Mouse (Mus musculus): ENCODE results near the gene Trim54. TPM values are rescaled to one million over a fixed set of nuclear protein-coding genes. Genes with fewer than 3 reads are reported as not detected.

The Trim54 gene
- polyA plus RNA-seq (2012; rRNA removed) = 8.1 and 8.7 TPM in 2 replicates
- polyA plus RNA-seq (2014; fragmentation: Nextera tagmentation; extraction: Ambion mirVana) = 4.9 and 6.2 TPM in 2 replicates

- Histone ChIP-seq H3K9ac (ENCODE audit: low read depth, low read length, severe bottlenecking) (no peak within 1 kb of the TSS), H3K4me2 (replicated peaks; ENCODE audit: low read depth, low read length, severe bottlenecking) (no peak within 1 kb of the TSS), H3K4me1 (ENCODE audit: control insufficient read depth, insufficient read depth, low read length) (no peaks in the 10 kb centered on the region), H3K27me3 (ENCODE audit: control insufficient read depth, insufficient read depth, low read length) (no peaks in the 10 kb centered on the region), H3K4me3 (replicated peaks; ENCODE audit: low read length) (no peak within 1 kb of the TSS), H3K9me3 (ENCODE audit: control insufficient read depth, low read length) (no peaks in the 10 kb centered on the region), H3K36me3 (ENCODE audit: control insufficient read depth, insufficient read depth, low read length) (no peaks in the 10 kb centered on the region), H3K27ac (replicated peaks; ENCODE audit: low read depth, low read length) (no peak within 1 kb of the TSS)
- no peak for ATAC-seq (ENCODE audit: low FRiP score, low read depth)
- 37% methylated on average over 3 of the region's 3 CpGs for WGBS
- no peak for TF ChIP-seq POLR2A (IDR thresholded peaks at IDR 0.05; ENCODE audit: borderline replicate concordance, extremely low read depth, insufficient read depth, insufficient read length)
- no peak for DNase-seq (ENCODE audit: low spot score)
Observed at GRCm38 (mm10) chr5:31116354-31116753, at the start of gene Trim54. Trim54 (plus strand) TSS chr5:31116712.

GRCm38 (mm10) chr5:31069810-31070209, 46.7 kb upstream of the Trim54 start:
- Histone ChIP-seq H3K9ac (ENCODE audit: low read depth, low read length, severe bottlenecking) (no peak overlapping the region), H3K4me3 (replicated peaks; ENCODE audit: low read length) (no peak overlapping the region), H3K36me3 (ENCODE audit: control insufficient read depth, insufficient read depth, low read length) (peaks cover 93% of the 10 kb centered on the region), H3K27me3 (ENCODE audit: control insufficient read depth, insufficient read depth, low read length) (no peaks in the 10 kb centered on the region), H3K4me2 (replicated peaks; ENCODE audit: low read depth, low read length, severe bottlenecking) (no peak overlapping the region), H3K4me1 (ENCODE audit: control insufficient read depth, insufficient read depth, low read length) (no peaks in the 10 kb centered on the region), H3K9me3 (ENCODE audit: control insufficient read depth, low read length) (no peaks in the 10 kb centered on the region), H3K27ac (replicated peaks; ENCODE audit: low read depth, low read length) (no peak overlapping the region)
- ATAC-seq (ENCODE audit: low FRiP score, low read depth) = no peak
- no peak for DNase-seq (ENCODE audit: low spot score)
- TF ChIP-seq POLR2A (IDR thresholded peaks at IDR 0.05; ENCODE audit: borderline replicate concordance, extremely low read depth, insufficient read depth, insufficient read length) = no peak
- WGBS = 93% methylated on average over 3 of the region's 3 CpGs

- WGBS = 86% methylated on average over 2 of the region's 2 CpGs
- no peak overlapping the region for H3K9ac ChIP-seq (ENCODE audit: low read depth, low read length, severe bottlenecking)
- H3K9me3 ChIP-seq (ENCODE audit: control insufficient read depth, low read length) = no peaks in the 10 kb centered on the region
- DNase-seq (ENCODE audit: low spot score) (no peak), ATAC-seq (ENCODE audit: low FRiP score, low read depth) (no peak)
- H3K4me3 ChIP-seq (replicated peaks; ENCODE audit: low read length) = no peak overlapping the region
- no peak overlapping the region for H3K4me2 ChIP-seq (replicated peaks; ENCODE audit: low read depth, low read length, severe bottlenecking)
- H3K36me3 ChIP-seq (ENCODE audit: control insufficient read depth, insufficient read depth, low read length) = peaks cover 96% of the 10 kb centered on the region
- H3K27ac ChIP-seq (replicated peaks; ENCODE audit: low read depth, low read length) = no peak overlapping the region
- no peaks in the 10 kb centered on the region for H3K4me1 ChIP-seq (ENCODE audit: control insufficient read depth, insufficient read depth, low read length)
- no peaks in the 10 kb centered on the region for H3K27me3 ChIP-seq (ENCODE audit: control insufficient read depth, insufficient read depth, low read length)
- TF ChIP-seq POLR2A (IDR thresholded peaks at IDR 0.05; ENCODE audit: borderline replicate concordance, extremely low read depth, insufficient read depth, insufficient read length) = no peak
Observed at GRCm38 (mm10) chr5:31071059-31071458, 45.5 kb upstream of the Trim54 start.

- Histone ChIP-seq H3K4me3 (replicated peaks; ENCODE audit: low read length) (no peak overlapping the region), H3K27me3 (ENCODE audit: control insufficient read depth, insufficient read depth, low read length) (no peaks in the 10 kb centered on the region), H3K36me3 (ENCODE audit: control insufficient read depth, insufficient read depth, low read length) (peaks cover 96% of the 10 kb centered on the region), H3K4me1 (ENCODE audit: control insufficient read depth, insufficient read depth, low read length) (no peaks in the 10 kb centered on the region), H3K9me3 (ENCODE audit: control insufficient read depth, low read length) (no peaks in the 10 kb centered on the region), H3K4me2 (replicated peaks; ENCODE audit: low read depth, low read length, severe bottlenecking) (no peak overlapping the region), H3K27ac (replicated peaks; ENCODE audit: low read depth, low read length) (no peak overlapping the region), H3K9ac (ENCODE audit: low read depth, low read length, severe bottlenecking) (no peak overlapping the region)
- no peak for TF ChIP-seq POLR2A (IDR thresholded peaks at IDR 0.05; ENCODE audit: borderline replicate concordance, extremely low read depth, insufficient read depth, insufficient read length)
- 96% methylated on average over 11 of the region's 11 CpGs for WGBS
- no peak for DNase-seq (ENCODE audit: low spot score)
- ATAC-seq (ENCODE audit: low FRiP score, low read depth) = no peak
Observed at GRCm38 (mm10) chr5:31071821-31072220, 44.7 kb upstream of the Trim54 start.

GRCm38 (mm10) chr5:31073176-31073575, 43.3 kb upstream of the Trim54 start:
- DNase-seq (ENCODE audit: low spot score) (no peak), ATAC-seq (ENCODE audit: low FRiP score, low read depth) (no peak)
- H3K4me2 ChIP-seq (replicated peaks; ENCODE audit: low read depth, low read length, severe bottlenecking) = no peak overlapping the region
- TF ChIP-seq POLR2A (IDR thresholded peaks at IDR 0.05; ENCODE audit: borderline replicate concordance, extremely low read depth, insufficient read depth, insufficient read length) = no peak
- no peaks in the 10 kb centered on the region for H3K4me1 ChIP-seq (ENCODE audit: control insufficient read depth, insufficient read depth, low read length)
- H3K9ac ChIP-seq (ENCODE audit: low read depth, low read length, severe bottlenecking) = no peak overlapping the region
- H3K27ac ChIP-seq (replicated peaks; ENCODE audit: low read depth, low read length) = no peak overlapping the region
- H3K9me3 ChIP-seq (ENCODE audit: control insufficient read depth, low read length) = no peaks in the 10 kb centered on the region
- WGBS = 92% methylated on average over 12 of the region's 12 CpGs
- no peaks in the 10 kb centered on the region for H3K27me3 ChIP-seq (ENCODE audit: control insufficient read depth, insufficient read depth, low read length)
- H3K4me3 ChIP-seq (replicated peaks; ENCODE audit: low read length) = no peak overlapping the region
- peaks cover 96% of the 10 kb centered on the region for H3K36me3 ChIP-seq (ENCODE audit: control insufficient read depth, insufficient read depth, low read length)

GRCm38 (mm10) chr5:31076346-31076745, 40.2 kb upstream of the Trim54 start:
- Histone ChIP-seq H3K9ac (ENCODE audit: low read depth, low read length, severe bottlenecking) (no peak overlapping the region), H3K27me3 (ENCODE audit: control insufficient read depth, insufficient read depth, low read length) (no peaks in the 10 kb centered on the region), H3K4me1 (ENCODE audit: control insufficient read depth, insufficient read depth, low read length) (no peaks in the 10 kb centered on the region), H3K27ac (replicated peaks; ENCODE audit: low read depth, low read length) (no peak overlapping the region), H3K36me3 (ENCODE audit: control insufficient read depth, insufficient read depth, low read length) (peaks cover 77% of the 10 kb centered on the region), H3K4me3 (replicated peaks; ENCODE audit: low read length) (no peak overlapping the region), H3K9me3 (ENCODE audit: control insufficient read depth, low read length) (no peaks in the 10 kb centered on the region), H3K4me2 (replicated peaks; ENCODE audit: low read depth, low read length, severe bottlenecking) (no peak overlapping the region)
- 91% methylated on average over 13 of the region's 13 CpGs for WGBS
- DNase-seq (ENCODE audit: low spot score) (no peak), ATAC-seq (ENCODE audit: low FRiP score, low read depth) (no peak)
- no peak for TF ChIP-seq POLR2A (IDR thresholded peaks at IDR 0.05; ENCODE audit: borderline replicate concordance, extremely low read depth, insufficient read depth, insufficient read length)
